Mouse (Mus musculus): ENCODE results near the gene Prkrip1. TPM values are rescaled to one million over a fixed set of nuclear protein-coding genes. Genes with fewer than 3 reads are reported as not detected.
"Not testable (repeated sequence)": the region's sequence is repeated elsewhere in the genome, so short reads cannot be mapped to it uniquely, and the experiment has no call there.

The Prkrip1 gene
- polyA plus RNA-seq, 1 experiment from 2014 or later = 66.0 TPM

DNA sequence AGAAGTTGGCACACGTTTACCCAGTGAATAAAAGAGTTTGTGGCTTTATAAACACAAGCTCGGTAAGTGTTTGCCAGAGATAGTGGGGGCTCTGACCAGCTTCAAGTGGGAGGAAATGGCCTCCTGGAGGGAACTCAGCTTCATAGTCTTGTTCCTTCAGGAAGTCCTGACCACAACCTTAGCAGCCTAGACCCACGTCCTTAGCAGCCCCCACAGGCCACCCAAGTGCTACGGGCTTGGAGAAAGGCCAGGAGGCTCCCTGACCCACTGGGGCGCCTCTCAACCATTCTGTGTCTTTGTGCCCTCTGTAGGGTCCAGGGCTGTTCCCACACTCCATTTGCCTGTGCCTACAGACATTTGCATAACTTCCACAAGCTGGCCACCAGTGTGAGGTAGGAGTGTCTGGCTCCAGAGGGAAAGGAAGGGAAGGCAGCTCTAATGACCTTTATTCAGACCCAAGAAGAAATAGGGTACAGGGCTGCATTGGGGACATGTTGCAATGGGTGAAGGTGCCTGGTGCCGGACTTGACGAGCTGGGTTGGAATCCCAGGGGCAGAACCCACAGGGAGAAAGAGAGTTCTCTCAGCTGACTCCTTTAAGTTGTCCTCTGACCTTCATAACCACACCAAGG is 27.6 kb upstream of the Prkrip1 start:
- Histone ChIP-seq H3K4me3 (no peak overlapping the region), H3K27me3 (ENCODE audit: low read depth, poor library complexity, severe bottlenecking) (peaks cover 4% of the 10 kb centered on the region), H3K4me1 (peaks cover 6% of the 10 kb centered on the region; the same call in 1 of the 2 replicates), H3K9me3 (replicated peaks) (no peaks in the 10 kb centered on the region), H3K36me3 (peaks cover 91% of the 10 kb centered on the region), H3K27ac (no peak overlapping the region)
- WGBS = 88% methylated on average over 7 of the region's 7 CpGs
- no peak for DNase-seq (ENCODE audit: low spot score)

DNA sequence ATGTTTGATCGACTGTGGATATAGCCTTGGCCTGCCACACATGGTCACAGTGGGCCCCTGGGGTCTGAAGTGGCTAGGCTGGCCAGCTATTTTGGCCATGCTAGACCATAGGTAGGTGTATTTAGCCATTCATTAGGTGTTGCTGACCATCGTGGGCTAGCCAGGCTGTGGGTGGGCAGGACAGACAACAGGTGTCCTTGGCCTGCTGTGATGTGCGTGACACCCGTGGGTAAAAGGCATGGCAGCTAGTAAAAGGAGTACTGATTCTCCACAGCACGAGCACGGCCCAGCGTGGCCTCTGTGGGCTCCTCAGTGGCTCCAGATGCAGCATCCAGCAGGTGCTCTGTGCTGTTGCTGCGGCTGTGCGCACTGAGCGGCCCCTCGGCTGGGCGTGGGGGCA is 19.8 kb upstream of the Prkrip1 start:
- 80% methylated on average over 12 of the region's 12 CpGs for WGBS
- no peaks in the 10 kb centered on the region for H3K9me3 ChIP-seq (replicated peaks)
- no peak for DNase-seq (ENCODE audit: low spot score)
- no peak overlapping the region for H3K27ac ChIP-seq
- H3K36me3 ChIP-seq = peaks cover 55% of the 10 kb centered on the region
- no peak overlapping the region for H3K4me3 ChIP-seq
- H3K27me3 ChIP-seq (ENCODE audit: low read depth, poor library complexity, severe bottlenecking) = no peaks in the 10 kb centered on the region
- H3K4me1 ChIP-seq = no peaks in the 10 kb centered on the region

DNA sequence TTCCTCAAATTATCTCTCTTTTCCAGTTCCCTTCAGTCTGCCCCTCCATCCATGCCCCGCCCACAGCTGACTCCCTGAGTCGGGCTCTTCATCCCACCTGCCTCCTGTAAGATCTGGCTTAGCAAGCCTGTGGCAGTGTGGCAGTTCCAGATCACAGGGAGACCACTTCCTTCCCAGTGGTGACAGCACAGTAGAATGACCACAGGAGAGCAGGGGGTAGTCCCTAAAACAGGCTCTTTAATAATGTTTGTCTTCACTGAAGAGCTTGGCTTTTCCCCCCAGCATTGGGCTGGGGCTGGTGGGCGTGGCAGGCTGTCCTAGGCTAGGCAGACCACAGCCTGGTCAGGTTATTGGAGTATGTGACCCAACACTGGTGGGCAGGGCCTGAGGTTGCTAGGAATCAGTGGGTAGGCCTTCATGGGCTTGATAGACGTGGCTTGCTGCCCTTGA is 19.2 kb upstream of the Prkrip1 start:
- WGBS = 82% methylated on average over 4 of the region's 4 CpGs
- Histone ChIP-seq H3K4me3 (no peak overlapping the region), H3K9me3 (replicated peaks) (no peaks in the 10 kb centered on the region), H3K4me1 (no peaks in the 10 kb centered on the region), H3K27me3 (ENCODE audit: low read depth, poor library complexity, severe bottlenecking) (no peaks in the 10 kb centered on the region), H3K27ac (no peak overlapping the region), H3K36me3 (peaks cover 49% of the 10 kb centered on the region)
- no peak for DNase-seq (ENCODE audit: low spot score)

DNA sequence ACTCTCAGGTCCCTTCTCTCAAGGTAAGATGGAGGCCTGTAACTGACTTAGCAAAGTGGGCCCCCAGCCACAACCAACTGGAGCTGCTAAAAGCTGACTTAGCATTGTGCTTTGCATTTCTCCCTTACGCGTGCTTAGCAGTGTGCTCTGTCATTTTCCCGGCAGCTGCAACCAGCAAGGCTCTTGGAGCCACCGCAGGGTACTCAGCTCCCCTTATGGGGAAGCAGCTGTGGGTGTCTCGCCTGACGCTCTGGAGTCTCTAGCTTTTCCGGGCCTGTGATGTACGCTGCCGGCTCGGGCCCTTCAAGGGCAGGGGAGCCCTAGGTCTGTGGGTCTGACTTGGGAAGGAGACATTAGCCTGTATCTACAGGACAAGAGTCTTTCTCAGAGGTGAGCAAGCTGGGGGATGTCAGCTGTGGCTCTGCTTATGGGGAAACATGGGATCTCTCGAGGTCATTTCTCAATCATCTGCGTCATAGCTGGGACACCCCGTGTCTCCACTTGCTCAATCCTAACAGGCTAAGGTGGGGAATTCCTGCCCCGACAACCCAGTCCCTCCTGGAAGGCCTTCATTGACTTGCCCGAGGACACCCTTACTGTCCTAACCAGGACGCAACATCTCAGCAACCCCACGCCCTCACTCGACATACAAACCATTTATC is 18.4 kb upstream of the Prkrip1 start:
- peaks cover 42% of the 10 kb centered on the region for H3K36me3 ChIP-seq
- no peaks in the 10 kb centered on the region for H3K27me3 ChIP-seq (ENCODE audit: low read depth, poor library complexity, severe bottlenecking)
- H3K27ac ChIP-seq = no peak overlapping the region
- H3K4me1 ChIP-seq = no peaks in the 10 kb centered on the region
- no peak for DNase-seq (ENCODE audit: low spot score)
- no peaks in the 10 kb centered on the region for H3K9me3 ChIP-seq (replicated peaks)
- H3K4me3 ChIP-seq = no peak overlapping the region
- 84% methylated on average over 18 of the region's 18 CpGs for WGBS

DNA sequence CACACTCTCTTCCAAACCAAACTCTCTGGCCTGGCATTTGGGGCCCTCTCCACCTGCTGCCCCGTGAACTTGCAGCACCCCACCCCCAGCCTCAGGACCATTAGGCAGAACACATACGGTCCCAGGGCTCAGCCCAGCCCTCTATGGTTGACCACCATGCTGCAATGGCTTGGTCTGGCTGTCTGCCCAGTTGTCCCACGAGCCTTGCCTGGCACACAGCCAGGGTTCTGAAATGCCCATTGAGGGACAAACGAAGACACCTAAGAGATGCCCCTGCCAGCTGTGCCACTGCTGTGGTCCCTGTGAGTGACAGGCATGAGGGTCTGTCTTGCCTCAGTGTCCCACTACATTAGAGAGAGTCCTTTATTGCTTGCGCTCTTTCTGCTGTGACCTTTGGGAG is 17.2 kb upstream of the Prkrip1 start:
- H3K36me3 ChIP-seq = peaks cover 30% of the 10 kb centered on the region
- H3K4me1 ChIP-seq = no peaks in the 10 kb centered on the region
- DNase-seq (ENCODE audit: low spot score) = no peak
- H3K4me3 ChIP-seq = no peak overlapping the region
- H3K27me3 ChIP-seq (ENCODE audit: low read depth, poor library complexity, severe bottlenecking) = no peaks in the 10 kb centered on the region
- 93% methylated on average over 5 of the region's 5 CpGs for WGBS
- no peak overlapping the region for H3K27ac ChIP-seq
- no peaks in the 10 kb centered on the region for H3K9me3 ChIP-seq (replicated peaks)

DNA sequence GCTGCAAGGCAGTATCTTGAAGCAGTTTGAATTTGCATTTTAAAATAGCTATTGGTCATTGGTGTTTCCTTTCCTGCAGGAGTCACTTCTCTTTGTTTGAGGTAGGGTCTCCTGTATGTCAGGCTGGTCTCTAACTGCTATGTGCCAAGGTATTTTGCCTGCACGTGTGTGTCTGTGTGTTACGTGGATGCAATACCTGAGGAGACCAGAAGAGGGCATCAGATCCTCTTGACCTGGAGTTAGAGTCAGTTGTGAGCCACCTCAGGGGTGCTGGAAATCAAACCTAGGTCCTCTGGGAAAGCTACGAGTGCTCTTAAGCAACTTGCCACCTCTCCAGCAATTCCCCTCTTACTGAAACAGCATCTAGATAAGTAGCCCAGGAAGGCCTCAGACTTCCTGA is 16.4 kb upstream of the Prkrip1 start:
- Histone ChIP-seq H3K4me3 (no peak overlapping the region), H3K27me3 (ENCODE audit: low read depth, poor library complexity, severe bottlenecking) (no peaks in the 10 kb centered on the region), H3K4me1 (no peaks in the 10 kb centered on the region), H3K9me3 (replicated peaks) (no peaks in the 10 kb centered on the region), H3K36me3 (peaks cover 24% of the 10 kb centered on the region), H3K27ac (no peak overlapping the region)
- no peak for DNase-seq (ENCODE audit: low spot score)
- 86% methylated on average over 3 of the region's 3 CpGs for WGBS

DNA sequence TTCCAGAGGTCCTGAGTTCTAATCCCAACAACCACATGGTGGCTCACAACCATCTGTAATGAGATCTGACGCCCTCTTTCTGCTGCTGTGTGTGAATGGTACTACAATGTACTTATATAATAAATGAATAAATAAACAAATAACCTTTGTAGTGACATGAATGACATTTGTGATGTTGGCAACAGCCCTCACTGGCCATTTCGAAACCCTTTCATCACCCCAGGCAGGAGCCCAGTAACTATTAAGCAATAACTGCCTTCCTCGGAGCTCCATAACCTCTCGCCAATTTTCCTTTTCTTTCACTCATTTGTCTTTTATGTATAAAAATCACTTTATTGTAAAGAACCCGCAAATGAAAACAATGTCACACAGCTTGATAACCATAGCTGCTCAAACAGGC is 15.0 kb upstream of the Prkrip1 start:
- Histone ChIP-seq H3K27me3 (ENCODE audit: low read depth, poor library complexity, severe bottlenecking) (no peaks in the 10 kb centered on the region), H3K36me3 (peaks cover 11% of the 10 kb centered on the region), H3K4me3 (no peak overlapping the region), H3K9me3 (replicated peaks) (no peaks in the 10 kb centered on the region), H3K27ac (no peak overlapping the region), H3K4me1 (no peaks in the 10 kb centered on the region)
- 86% methylated on average over 5 of the region's 5 CpGs for WGBS
- no peak for DNase-seq (ENCODE audit: low spot score)

DNA sequence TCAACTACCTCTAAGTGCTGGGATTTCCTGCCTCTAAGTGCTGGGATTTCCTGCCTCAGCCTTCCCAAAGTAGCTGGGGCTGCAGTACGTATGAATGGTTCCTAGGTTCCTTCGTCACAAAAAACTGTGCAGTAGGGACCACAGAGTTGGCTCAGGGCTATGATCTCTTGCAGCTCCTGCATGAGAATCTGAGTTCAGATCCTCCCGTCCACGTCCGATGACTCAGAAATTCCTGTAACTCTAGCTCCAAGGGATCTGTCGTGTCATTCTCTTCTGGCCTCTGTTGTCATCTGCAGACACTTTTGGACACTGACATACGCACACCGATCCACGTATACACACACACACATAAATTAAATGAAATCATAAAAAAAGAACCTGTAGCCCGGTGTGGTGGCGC is 14.0 kb upstream of the Prkrip1 start:
- H3K9me3 ChIP-seq (replicated peaks) = no peaks in the 10 kb centered on the region
- H3K36me3 ChIP-seq = 0 out of 2 replicates have a peak, but pooled peaks cover 2% of the 10 kb centered on the region
- no peaks in the 10 kb centered on the region for H3K4me1 ChIP-seq
- DNase-seq (ENCODE audit: low spot score) = no peak
- no peak overlapping the region for H3K27ac ChIP-seq
- H3K4me3 ChIP-seq = no peak overlapping the region
- no peaks in the 10 kb centered on the region for H3K27me3 ChIP-seq (ENCODE audit: low read depth, poor library complexity, severe bottlenecking)
- 93% methylated on average over 11 of the region's 11 CpGs for WGBS

DNA sequence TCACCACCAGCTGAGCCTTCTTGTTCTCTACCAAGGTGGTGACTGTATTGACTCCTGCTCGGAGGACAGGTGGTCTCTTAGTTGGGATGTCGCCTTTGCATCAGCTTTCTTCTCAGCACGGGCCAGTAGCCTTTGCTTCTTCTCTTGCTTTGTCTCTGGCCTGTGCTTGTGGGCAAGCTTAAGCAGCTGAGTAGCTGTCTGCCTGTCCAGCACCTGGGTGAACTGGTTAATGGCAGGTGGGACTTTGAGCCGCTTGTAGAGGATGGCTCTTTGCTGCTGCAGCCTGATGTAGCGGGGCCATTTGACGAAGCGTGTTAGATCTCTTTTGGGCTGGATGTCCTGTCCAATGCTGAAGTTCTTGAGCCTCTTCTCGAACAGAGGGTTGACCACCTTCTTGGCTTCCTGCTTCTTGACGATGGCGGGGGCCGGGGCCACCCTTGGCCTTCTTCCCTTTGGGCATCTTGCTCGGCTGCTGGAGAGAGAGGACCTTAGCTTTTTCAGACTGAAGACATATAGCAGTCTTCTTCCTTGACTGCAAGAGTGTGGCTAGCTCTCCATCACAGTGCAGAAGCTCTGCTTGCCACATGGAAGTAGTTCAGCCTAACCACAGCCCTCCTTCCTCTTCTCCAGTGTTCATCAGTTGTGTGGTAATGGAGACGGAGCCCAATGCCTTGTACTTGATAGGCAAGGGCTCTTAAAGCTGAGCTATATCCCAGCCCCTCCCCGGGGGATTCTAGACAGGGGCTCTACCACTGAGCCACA is 12.8 kb upstream of the Prkrip1 start:
- H3K4me3 ChIP-seq; H3K36me3 ChIP-seq; H3K4me1 ChIP-seq; H3K27ac ChIP-seq; H3K9me3 ChIP-seq (replicated peaks); H3K27me3 ChIP-seq (ENCODE audit: low read depth, poor library complexity, severe bottlenecking); DNase-seq (ENCODE audit: low spot score): not testable (repeated sequence)
- 93% methylated on average over 14 of the region's 14 CpGs for WGBS

DNA sequence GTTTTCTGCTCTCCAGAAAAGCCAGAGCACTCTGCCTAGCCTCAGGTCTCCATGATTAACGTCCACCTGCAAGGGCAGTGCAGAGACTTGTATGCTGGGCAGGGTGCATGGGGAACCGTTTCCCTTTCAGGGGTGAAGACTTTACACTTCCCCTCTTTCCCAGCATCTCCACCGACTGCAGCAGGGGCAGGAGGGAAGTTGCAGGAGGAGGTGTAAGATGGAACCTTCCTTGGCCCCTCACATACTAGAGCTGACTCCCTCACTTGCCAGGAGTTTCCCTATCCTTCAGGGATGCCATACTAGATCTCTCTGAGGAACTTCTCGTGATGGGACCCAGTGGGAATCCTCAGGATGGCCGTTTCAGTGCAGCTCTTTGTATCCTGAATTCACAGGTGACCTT is 11.8 kb upstream of the Prkrip1 start:
- Histone ChIP-seq H3K4me1 (no peaks in the 10 kb centered on the region), H3K27ac (no peak overlapping the region), H3K36me3 (no peaks in the 10 kb centered on the region), H3K27me3 (ENCODE audit: low read depth, poor library complexity, severe bottlenecking) (no peaks in the 10 kb centered on the region), H3K9me3 (replicated peaks) (no peaks in the 10 kb centered on the region), H3K4me3 (no peak overlapping the region)
- DNase-seq (ENCODE audit: low spot score) = no peak
- WGBS = 76% methylated on average over 5 of the region's 5 CpGs

DNA sequence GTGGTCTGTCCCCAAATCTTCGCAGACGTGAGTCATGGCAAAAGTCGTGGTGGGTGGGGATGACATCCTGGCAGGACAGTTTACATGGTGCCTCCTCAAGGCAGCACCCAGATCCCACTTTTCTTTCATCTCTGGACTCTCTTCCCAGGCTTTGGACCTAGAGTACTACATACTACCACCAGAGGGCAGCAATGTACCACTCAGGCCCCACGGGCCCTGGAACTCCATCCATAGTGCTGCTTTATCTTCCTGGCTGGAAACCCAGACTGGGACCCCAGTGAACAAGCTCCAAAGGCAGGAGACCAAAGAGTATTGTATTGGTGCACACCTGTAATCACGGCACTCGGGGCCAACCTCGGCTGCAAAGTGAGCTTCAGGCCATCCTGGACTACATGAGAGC is 3.1 kb upstream of the Prkrip1 start:
- Histone ChIP-seq H3K27me3 (ENCODE audit: low read depth, poor library complexity, severe bottlenecking) (no peaks in the 10 kb centered on the region), H3K4me3 (no peak overlapping the region), H3K4me1 (peaks cover 20% of the 10 kb centered on the region), H3K9me3 (replicated peaks) (no peaks in the 10 kb centered on the region; the same call in 1 of the 2 replicates), H3K36me3 (peaks cover 14% of the 10 kb centered on the region), H3K27ac (no peak overlapping the region)
- 35% methylated on average over 7 of the region's 7 CpGs for whole genome bisulfite sequencing
- peak; percentile 77 for DNase-seq (ENCODE audit: low spot score)

DNA sequence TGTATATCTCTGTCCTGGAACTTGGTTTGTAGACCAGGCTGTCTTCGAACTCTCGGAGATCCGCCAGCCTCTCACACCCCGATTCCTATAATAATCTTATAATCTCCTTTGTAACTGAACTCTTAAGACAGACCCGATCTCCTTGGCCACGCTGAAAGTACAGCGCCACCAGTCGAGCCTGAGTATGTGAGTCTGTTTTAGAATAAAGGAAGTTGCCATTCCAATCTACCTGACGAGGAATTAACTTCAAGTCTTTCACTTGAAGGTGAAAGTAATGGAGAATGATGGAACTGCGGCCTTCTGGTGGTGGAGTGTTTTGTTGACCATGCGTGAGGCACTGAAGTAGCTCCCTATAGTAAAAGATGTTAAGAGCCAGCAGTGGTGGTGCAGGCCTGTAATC is 763 bp upstream of the Prkrip1 start:
- Histone ChIP-seq H3K4me1 (peaks cover 20% of the 10 kb centered on the region), H3K4me3 (peak overlapping the region; percentile 94), H3K9me3 (replicated peaks) (no peaks in the 10 kb centered on the region; the same call in 1 of the 2 replicates), H3K27ac (peak overlapping the region; percentile 91), H3K27me3 (ENCODE audit: low read depth, poor library complexity, severe bottlenecking) (no peaks in the 10 kb centered on the region), H3K36me3 (peaks cover 37% of the 10 kb centered on the region)
- 37% methylated on average over 11 of the region's 11 CpGs for WGBS
- peak; percentile 34 for DNase-seq (ENCODE audit: low spot score)

DNA sequence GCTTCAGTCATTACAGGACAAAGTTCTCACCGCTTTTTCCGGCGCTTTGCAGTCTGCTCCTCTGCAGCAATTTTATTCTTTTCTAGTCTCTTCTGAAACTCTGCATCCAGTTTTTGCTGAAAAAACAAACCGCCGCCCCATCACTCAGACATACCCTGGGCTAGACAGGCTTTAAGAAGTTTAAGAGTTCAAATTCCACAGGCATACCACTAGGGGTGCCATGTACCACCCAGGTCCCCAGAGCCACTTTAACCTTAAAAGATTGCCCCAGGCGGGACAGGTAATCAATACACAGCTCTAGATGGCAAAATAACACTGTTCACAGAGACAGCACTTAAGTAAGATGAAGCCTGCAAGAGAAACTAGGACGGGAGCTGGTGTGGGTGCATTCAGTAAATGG is 6.9 kb downstream of the Prkrip1 start:
- H3K4me3 ChIP-seq = no peak overlapping the region
- H3K36me3 ChIP-seq = peaks cover 97% of the 10 kb centered on the region
- no peak overlapping the region for H3K27ac ChIP-seq
- H3K27me3 ChIP-seq (ENCODE audit: low read depth, poor library complexity, severe bottlenecking) = no peaks in the 10 kb centered on the region
- 89% methylated on average over 7 of the region's 7 CpGs for WGBS
- no peak for DNase-seq (ENCODE audit: low spot score)
- no peaks in the 10 kb centered on the region for H3K9me3 ChIP-seq (replicated peaks)
- H3K4me1 ChIP-seq = no peaks in the 10 kb centered on the region

Measured in limb, embryonic 10.5 days (tissue).